Mouse (Mus musculus) intestine, embryonic 14.5 days (tissue): ENCODE results near the gene Rassf1. TPM values are rescaled to one million over a fixed set of nuclear protein-coding genes. Genes with fewer than 3 reads are reported as not detected.

ENCODE experiments used
- ATAC-seq: fragments of 200-750 bp; cut with Nextera tagmentation; replicated peaks from 2 replicates; pipeline ENCODE4 v1.8.0; 2017; ENCODE audit warnings: low read depth, moderate number of reproducible peaks, moderate TSS enrichment, moderate library complexity; ENCODE audit not compliant: low FRiP score, low TSS enrichment
- DNase-seq: peaks from one replicate; pipeline ENCODE4 v3.0.0-alpha.2; 2018; ENCODE audit warnings: low spot score
- H3K27ac ChIP-seq: fragments of 300-500 bp; sonication (generic); 2 replicates; pipeline ENCODE4 v1.5.1; 2014; ENCODE audit warnings: low read depth, mild to moderate bottlenecking, control low read depth
- H3K27me3 ChIP-seq: fragments of 300-500 bp; sonication (generic); replicated peaks from 2 replicates; pipeline ENCODE4 v1.6.1; 2014; ENCODE audit warnings: low read length, control low read depth; ENCODE audit not compliant: control insufficient read depth, insufficient read depth
- H3K36me3 ChIP-seq: fragments of 300-500 bp; sonication (generic); 2 replicates; pipeline ENCODE4 v1.6.1; 2014; ENCODE audit warnings: low read length, control low read depth; ENCODE audit not compliant: control insufficient read depth, insufficient read depth
- H3K4me1 ChIP-seq: fragments of 300-500 bp; sonication (generic); replicated peaks from 2 replicates; pipeline ENCODE4 v1.6.1; 2014; ENCODE audit warnings: low read length, control low read depth, mixed read lengths; ENCODE audit not compliant: control insufficient read depth, insufficient read depth
- H3K4me2 ChIP-seq: fragments of 300-500 bp; sonication (generic); 2 replicates; pipeline ENCODE4 v1.6.1; 2014; ENCODE audit warnings: low read length
- H3K4me3 ChIP-seq: fragments of 300-500 bp; sonication (generic); 2 replicates; pipeline ENCODE4 v1.5.1; 2014; ENCODE audit warnings: low read depth, low read length, control low read depth, mixed read lengths
- H3K9ac ChIP-seq: fragments of 300-500 bp; sonication (generic); 2 replicates; pipeline ENCODE4 v1.6.1; 2014; ENCODE audit warnings: mild to moderate bottlenecking, low read length
- H3K9me3 ChIP-seq: fragments of 300-500 bp; sonication (generic); 2 replicates; pipeline ENCODE4 v1.6.1; 2016; ENCODE audit warnings: low read length, control low read depth; ENCODE audit not compliant: control insufficient read depth
- WGBS: fragments of 180-500 bp; shearing (Covaris S2); extraction: QIAGEN DNeasy Blood & Tissue Kit; methylation state at CpG from one replicate; pipeline ENCODE4 v1.1.7; 2014; 5-methylcytosine and 5-hydroxymethylcytosine counted together
- polyA plus RNA-seq: library from polyadenylated mRNA; unstranded; fragments of >200 nt; fragmentation: Nextera tagmentation; extraction: Ambion mirVana; gene quantifications from 2 replicates; pipeline ENCODE4 v1.2.1, GENCODE M21; 2014

Gene Rassf1
- polyA plus RNA-seq, result 54.4 and 59.9 TPM in 2 replicates

- peak within 1 kb of the TSS; percentile 54 for H3K27ac ChIP-seq
These were observed at the start of gene Rassf1 for GRCm38 (mm10) chr9:107551117-107551889. Gene Rassf1 (plus strand): TSS chr9:107551555.

GRCm38 (mm10) chr9:107502131-107502846, 49.1 kb upstream of the Rassf1 start:
- H3K4me3 ChIP-seq, result no peak overlapping the region
- no peaks in the 10 kb centered on the region for H3K4me1 ChIP-seq
- no peaks in the 10 kb centered on the region for H3K27me3 ChIP-seq
- ATAC-seq (no peak), DNase-seq (no peak)
- 88% methylated on average over 12 of the region's 12 CpGs for WGBS
- H3K27ac ChIP-seq, result no peak overlapping the region
- H3K9me3 ChIP-seq, result no peaks in the 10 kb centered on the region
- no peak overlapping the region for H3K4me2 ChIP-seq
- H3K9ac ChIP-seq, result no peak overlapping the region
- H3K36me3 ChIP-seq, result no peaks in the 10 kb centered on the region

More at GRCm38 (mm10) chr9:107551117-107551889, at the start of gene Rassf1:
- DNase-seq (peak; percentile 78), ATAC-seq (peak; percentile 24)
- H3K4me1 ChIP-seq, result peaks cover 49% of the 10 kb centered on the region
- no peaks in the 10 kb centered on the region for H3K9me3 ChIP-seq
- peak within 1 kb of the TSS; percentile 65 for H3K9ac ChIP-seq
- H3K36me3 ChIP-seq, result no peaks in the 10 kb centered on the region
- peak within 1 kb of the TSS; percentile 46 for H3K4me3 ChIP-seq
- whole genome bisulfite sequencing, result under 1% methylated on average over 63 of the region's 63 CpGs
- peak within 1 kb of the TSS; percentile 98 for H3K4me2 ChIP-seq
- H3K27me3 ChIP-seq, result no peaks in the 10 kb centered on the region

- Histone ChIP-seq H3K9me3 (no peaks in the 10 kb centered on the region), H3K4me3 (no peak overlapping the region), H3K4me1 (no peaks in the 10 kb centered on the region), H3K27ac (no peak overlapping the region), H3K4me2 (no peak overlapping the region), H3K36me3 (no peaks in the 10 kb centered on the region), H3K9ac (no peak overlapping the region), H3K27me3 (no peaks in the 10 kb centered on the region)
- no peak for DNase-seq
- WGBS, result 83% methylated on average over 19 of the region's 19 CpGs
- no peak for ATAC-seq
These were observed 46.5 kb upstream of the Rassf1 start for GRCm38 (mm10) chr9:107504662-107505537.

GRCm38 (mm10) chr9:107508266-107508665, 43.1 kb upstream of the Rassf1 start:
- H3K27me3 ChIP-seq, result no peaks in the 10 kb centered on the region
- H3K36me3 ChIP-seq, result no peaks in the 10 kb centered on the region
- no peak overlapping the region for H3K9ac ChIP-seq
- ATAC-seq, result no peak
- no peak overlapping the region for H3K4me2 ChIP-seq
- H3K4me3 ChIP-seq, result no peak overlapping the region
- no peaks in the 10 kb centered on the region for H3K9me3 ChIP-seq
- 58% methylated on average over 10 of the region's 10 CpGs for WGBS
- DNase-seq, result no peak
- no peak overlapping the region for H3K27ac ChIP-seq
- H3K4me1 ChIP-seq, result no peaks in the 10 kb centered on the region

GRCm38 (mm10) chr9:107510384-107511100, 40.8 kb upstream of the Rassf1 start:
- 87% methylated on average over 14 of the region's 14 CpGs for WGBS
- Histone ChIP-seq H3K9me3 (no peaks in the 10 kb centered on the region), H3K27ac (no peak overlapping the region), H3K4me1 (no peaks in the 10 kb centered on the region), H3K4me3 (no peak overlapping the region), H3K27me3 (no peaks in the 10 kb centered on the region), H3K36me3 (no peaks in the 10 kb centered on the region), H3K4me2 (no peak overlapping the region), H3K9ac (no peak overlapping the region)
- DNase-seq (no peak), ATAC-seq (no peak)

- ATAC-seq (no peak), DNase-seq (no peak)
- H3K4me3 ChIP-seq, result no peak overlapping the region
- H3K9ac ChIP-seq, result no peak overlapping the region
- H3K4me1 ChIP-seq, result no peaks in the 10 kb centered on the region
- no peaks in the 10 kb centered on the region for H3K27me3 ChIP-seq
- no peaks in the 10 kb centered on the region for H3K36me3 ChIP-seq
- H3K4me2 ChIP-seq, result no peak overlapping the region
- H3K9me3 ChIP-seq, result no peaks in the 10 kb centered on the region
- 55% methylated on average over 8 of the region's 8 CpGs for WGBS
- no peak overlapping the region for H3K27ac ChIP-seq
These were observed 39.9 kb upstream of the Rassf1 start for GRCm38 (mm10) chr9:107511436-107511835.

GRCm38 (mm10) chr9:107512326-107512725, 39.0 kb upstream of the Rassf1 start:
- WGBS, result 81% methylated on average over 16 of the region's 16 CpGs
- no peak overlapping the region for H3K27ac ChIP-seq
- H3K9me3 ChIP-seq, result no peaks in the 10 kb centered on the region
- H3K4me2 ChIP-seq, result no peak overlapping the region
- H3K36me3 ChIP-seq, result no peaks in the 10 kb centered on the region
- H3K27me3 ChIP-seq, result no peaks in the 10 kb centered on the region
- ATAC-seq (no peak), DNase-seq (no peak)
- H3K4me3 ChIP-seq, result no peak overlapping the region
- no peak overlapping the region for H3K9ac ChIP-seq
- H3K4me1 ChIP-seq, result no peaks in the 10 kb centered on the region
